In genomic region chr3:135290249-135290894, GRCm38 (mm10) we compare ENCODE assay signal across 8 mouse cellular contexts. TPM values are rescaled to one million over a fixed set of nuclear protein-coding genes. Genes with fewer than 3 reads are reported as not detected.
A peak's percentile ranks its signal among the peaks of the same experiment; 100 is the strongest.
DNase-seq lines count a peak whose midpoint lies in the region; ATAC-seq and TF ChIP-seq lines count a peak whose summit lies in the region.

No protein-coding gene starts in this region.

- no peaks in the 10 kb centered on the region for H3K36me3 ChIP-seq in kidney, embryonic 15.5 days
- no peaks in the 10 kb centered on the region for H3K36me3 ChIP-seq in liver, adult 2 months (ENCODE audit: control insufficient read depth, insufficient read depth, low read length)
- H3K36me3 ChIP-seq in neural tube, embryonic 12.5 days = no peaks in the 10 kb centered on the region

- H3K4me1 ChIP-seq in kidney, embryonic 15.5 days = no peaks in the 10 kb centered on the region
- 0 out of 2 replicates have a peak, but pooled peaks cover 4% of the 10 kb centered on the region for H3K4me1 ChIP-seq in liver, adult 2 months (ENCODE audit: control insufficient read depth, insufficient read depth, low read length)
- no peaks in the 10 kb centered on the region for H3K4me1 ChIP-seq in neural tube, embryonic 12.5 days

- no peak overlapping the region for H3K27ac ChIP-seq in kidney, embryonic 15.5 days
- no peak overlapping the region for H3K27ac ChIP-seq in liver, adult 2 months (replicated peaks; ENCODE audit: insufficient read depth, low read depth, low read length)
- no peak overlapping the region for H3K27ac ChIP-seq in neural tube, embryonic 12.5 days

- H3K9ac ChIP-seq in kidney, embryonic 15.5 days = no peak overlapping the region
- H3K9ac ChIP-seq in liver, adult 2 months (ENCODE audit: low read depth, low read length) = no peak overlapping the region
- no peak overlapping the region for H3K9ac ChIP-seq in neural tube, embryonic 12.5 days

- no peaks in the 10 kb centered on the region for H3K9me3 ChIP-seq in kidney, embryonic 15.5 days (replicated peaks)
- H3K9me3 ChIP-seq in neural tube, embryonic 12.5 days = no peaks in the 10 kb centered on the region

- peak; percentile 67 for ATAC-seq in granulocyte monocyte progenitor cell, adult 5-6 weeks (replicated peaks; ENCODE audit: poor library complexity, severe bottlenecking)
- peak; percentile 72 for ATAC-seq in kidney, embryonic 15.5 days (replicated peaks; ENCODE audit: low FRiP score)
- ATAC-seq in neural tube, embryonic 12.5 days (ENCODE audit: low FRiP score, low read depth) = peak; percentile 78

- H3K27me3 ChIP-seq in kidney, embryonic 15.5 days = no peaks in the 10 kb centered on the region
- H3K27me3 ChIP-seq in liver, adult 2 months (ENCODE audit: control insufficient read depth, insufficient read depth, low read length) = no peaks in the 10 kb centered on the region
- no peaks in the 10 kb centered on the region for H3K27me3 ChIP-seq in neural tube, embryonic 12.5 days (replicated peaks)

- H3K4me2 ChIP-seq in kidney, embryonic 15.5 days = no peak overlapping the region
- no peak overlapping the region for H3K4me2 ChIP-seq in neural tube, embryonic 12.5 days (replicated peaks)

- no peak overlapping the region for H3K4me3 ChIP-seq in kidney, embryonic 15.5 days (replicated peaks)
- no peak overlapping the region for H3K4me3 ChIP-seq in liver, adult 2 months (ENCODE audit: insufficient read depth, low read depth, low read length)
- no peak overlapping the region for H3K4me3 ChIP-seq in neural tube, embryonic 12.5 days

- DNase-seq in CD4-positive, CD25-positive, alpha-beta regulatory T cell, adult 2 months (ENCODE audit: low read depth, low spot score) = peak; percentile 83
- DNase-seq in NIH3T3 (ENCODE audit: low read depth) = peak; percentile 86
- peak; percentile 76 to 78 for DNase-seq in cerebellum, postnatal 10 days
- peak; percentile 72 for DNase-seq in liver, adult 2 months (ENCODE audit: extremely low read depth, low read depth, low spot score)
- DNase-seq in yolk sac, embryonic 10.5 days (ENCODE audit: low spot score) = peak; percentile 71

- no peak for TF ChIP-seq POLR2A in liver, adult 2 months (IDR thresholded peaks at IDR 0.05; ENCODE audit: extremely low read depth, insufficient read depth, low read length)

- WGBS in kidney, embryonic 15.5 days = 97% methylated on average over 4 of the region's 7 CpGs
- 100% methylated on average over 7 of the region's 7 CpGs for WGBS in liver, adult 2 months
- WGBS in neural tube, embryonic 12.5 days = 100% methylated on average over 2 of the region's 7 CpGs

- TF ChIP-seq CTCF in liver, adult 2 months (IDR thresholded peaks at IDR 0.05; ENCODE audit: low read depth, low read length) = peak; percentile 63

- H3K79me2 ChIP-seq in liver, adult 2 months (ENCODE audit: control insufficient read depth, insufficient read depth, low read length) = no peaks in the 10 kb centered on the region

RNA-seq across cellular contexts. Expression of gene Bdh2, which starts 9.4 kb away (rescaled TPM):
- total RNA-seq in granulocyte monocyte progenitor cell, adult 5-6 weeks (2014; fragmentation: Nextera tagmentation) = not detected in 2 replicates
- total RNA-seq in granulocyte monocyte progenitor cell, adult 5-6 weeks (2017) = 0.86 TPM in 1 of 2 replicates, not detected in the other
- polyA plus RNA-seq in kidney, embryonic 15.5 days (2015; fragmentation: Nextera tagmentation; extraction: Ambion mirVana) = 25.5 and 26.8 TPM in 2 replicates
- 14.8 and 24.2 TPM in 2 replicates for total RNA-seq in liver, adult 2 months (2014; rRNA removed)
- 15.2 and 15.9 TPM in 2 replicates for polyA plus RNA-seq in liver, adult 2 months (2012; rRNA removed)
- 4.0 and 4.2 TPM in 2 replicates for polyA plus RNA-seq in neural tube, embryonic 12.5 days (2016; fragmentation: Nextera tagmentation; extraction: Ambion mirVana)

RNA-seq across cellular contexts. Expression of gene Slc9b2, which starts 17.1 kb away (rescaled TPM):
- total RNA-seq in granulocyte monocyte progenitor cell, adult 5-6 weeks (2014; fragmentation: Nextera tagmentation) = 1.1 TPM in 1 of 2 replicates, not detected in the other
- total RNA-seq in granulocyte monocyte progenitor cell, adult 5-6 weeks (2017) = not detected in 2 replicates
- polyA plus RNA-seq in kidney, embryonic 15.5 days (2015; fragmentation: Nextera tagmentation; extraction: Ambion mirVana) = 2.5 and 6.3 TPM in 2 replicates
- 0.20 and 0.28 TPM in 2 replicates for total RNA-seq in liver, adult 2 months (2014; rRNA removed)
- polyA plus RNA-seq in liver, adult 2 months (2012; rRNA removed) = 0.11 TPM in 1 of 2 replicates, not detected in the other
- 0.88 and 1.3 TPM in 2 replicates for polyA plus RNA-seq in neural tube, embryonic 12.5 days (2016; fragmentation: Nextera tagmentation; extraction: Ambion mirVana)

RNA-seq across cellular contexts. Expression of gene Slc9b1, which starts 57.5 kb away (rescaled TPM):
- total RNA-seq in granulocyte monocyte progenitor cell, adult 5-6 weeks (2014; fragmentation: Nextera tagmentation) = not detected in 2 replicates
- 0.22 and 0.36 TPM in 2 replicates for total RNA-seq in granulocyte monocyte progenitor cell, adult 5-6 weeks (2017)
- 0.42 TPM in 1 of 2 replicates, not detected in the other for polyA plus RNA-seq in kidney, embryonic 15.5 days (2015; fragmentation: Nextera tagmentation; extraction: Ambion mirVana)
- 0.09 TPM in 1 of 2 replicates, not detected in the other for total RNA-seq in liver, adult 2 months (2014; rRNA removed)
- not detected in 2 replicates for polyA plus RNA-seq in liver, adult 2 months (2012; rRNA removed)
- not detected in 2 replicates for polyA plus RNA-seq in neural tube, embryonic 12.5 days (2016; fragmentation: Nextera tagmentation; extraction: Ambion mirVana)
